Mouse (Mus musculus) cerebellum, adult 9-11 months (tissue): ENCODE results near the gene Nfib.

Source experiments
- DNase-seq: peaks from one replicate; pipeline ENCODE4 v3.0.0; 2022

The Nfib gene

GRCm38 (mm10) chr4:82509166-82509767 is 196.3 kb downstream of the Nfib start:
- no peak for DNase-seq

- DNase-seq, result peak; percentile 36
Observed at GRCm38 (mm10) chr4:82508281-82508687, 197.3 kb downstream of the Nfib start.

DNA sequence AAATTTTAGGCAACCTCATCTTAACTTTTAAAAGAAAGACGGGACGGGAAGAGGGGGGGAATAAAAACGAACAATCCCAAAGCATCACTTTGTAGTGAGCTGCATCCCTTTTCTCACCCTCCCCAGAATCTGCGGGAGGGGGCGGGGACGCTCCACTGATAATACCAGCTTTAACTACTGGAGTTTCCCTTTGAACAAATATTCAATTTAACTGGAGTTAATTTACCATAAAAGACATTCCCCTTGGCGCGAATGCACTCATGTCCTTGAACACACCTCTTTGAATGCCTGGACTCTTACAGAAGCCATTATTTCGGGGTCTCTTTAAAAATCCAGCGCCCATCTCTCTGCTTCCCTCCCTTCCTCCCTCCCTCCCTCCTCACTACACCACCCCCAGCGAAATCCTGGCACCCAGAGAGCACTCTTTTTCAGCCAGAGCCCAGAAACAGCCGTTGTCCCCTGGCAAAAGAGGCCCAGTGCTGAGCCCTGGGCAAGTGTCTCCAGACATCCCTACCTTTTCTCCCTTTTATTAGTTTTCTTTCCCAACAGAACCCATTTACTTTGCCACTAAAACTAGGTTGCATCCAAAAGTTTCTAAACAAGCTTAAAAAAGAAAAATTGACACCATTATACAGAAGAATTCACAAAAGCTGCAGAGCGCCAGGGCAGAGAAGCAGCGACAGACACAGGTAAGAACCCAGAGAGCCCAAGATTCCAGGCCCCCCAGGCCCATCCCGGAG is 197.8 kb downstream of the Nfib start:
- peak; percentile 65 for DNase-seq

- no peak for DNase-seq
Observed at GRCm38 (mm10) chr4:82506731-82507331, 198.7 kb downstream of the Nfib start.

DNA sequence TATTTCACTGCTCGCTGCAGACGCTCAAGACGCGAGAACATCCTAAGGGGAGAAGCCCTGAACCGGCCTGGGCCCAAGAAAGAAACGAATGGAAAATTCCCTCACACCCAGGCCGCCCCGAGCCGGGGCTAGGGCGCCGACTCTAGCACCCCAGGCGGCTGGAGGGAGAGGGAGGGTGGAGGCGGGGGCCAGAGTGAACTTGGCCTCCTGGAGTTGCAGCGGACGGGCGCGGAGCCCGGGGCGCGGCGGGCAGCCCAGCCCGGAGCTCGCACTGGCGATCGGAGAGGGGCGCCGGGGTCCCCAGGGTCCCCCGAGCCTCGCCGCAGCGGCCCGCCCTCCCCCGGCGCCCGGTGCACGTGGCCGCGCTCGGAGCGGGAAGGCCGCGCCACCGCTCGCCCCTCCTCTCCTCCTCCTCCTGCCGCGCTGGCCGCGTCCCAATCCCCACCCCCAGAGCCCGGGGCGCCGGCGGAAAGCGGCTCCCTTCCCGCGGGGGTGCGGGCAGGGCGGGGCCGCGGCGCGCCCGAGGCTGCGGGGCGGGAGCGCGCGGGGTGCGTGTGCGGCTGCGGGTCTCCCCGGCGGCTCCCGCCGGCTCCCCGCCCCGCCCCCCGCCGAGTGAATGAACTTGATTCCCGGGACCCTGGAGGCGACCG is 199.3 kb downstream of the Nfib start:
- peak; percentile 90 for DNase-seq

- DNase-seq, result peak; percentile 84
Observed at GRCm38 (mm10) chr4:82505121-82506031, 200.2 kb downstream of the Nfib start.

GRCm38 (mm10) chr4:82504284-82505120 is 201.0 kb downstream of the Nfib start:
- DNase-seq, result peak; percentile 53

- DNase-seq, result no peak
Observed at GRCm38 (mm10) chr4:82504015-82504283, 201.6 kb downstream of the Nfib start.

DNA sequence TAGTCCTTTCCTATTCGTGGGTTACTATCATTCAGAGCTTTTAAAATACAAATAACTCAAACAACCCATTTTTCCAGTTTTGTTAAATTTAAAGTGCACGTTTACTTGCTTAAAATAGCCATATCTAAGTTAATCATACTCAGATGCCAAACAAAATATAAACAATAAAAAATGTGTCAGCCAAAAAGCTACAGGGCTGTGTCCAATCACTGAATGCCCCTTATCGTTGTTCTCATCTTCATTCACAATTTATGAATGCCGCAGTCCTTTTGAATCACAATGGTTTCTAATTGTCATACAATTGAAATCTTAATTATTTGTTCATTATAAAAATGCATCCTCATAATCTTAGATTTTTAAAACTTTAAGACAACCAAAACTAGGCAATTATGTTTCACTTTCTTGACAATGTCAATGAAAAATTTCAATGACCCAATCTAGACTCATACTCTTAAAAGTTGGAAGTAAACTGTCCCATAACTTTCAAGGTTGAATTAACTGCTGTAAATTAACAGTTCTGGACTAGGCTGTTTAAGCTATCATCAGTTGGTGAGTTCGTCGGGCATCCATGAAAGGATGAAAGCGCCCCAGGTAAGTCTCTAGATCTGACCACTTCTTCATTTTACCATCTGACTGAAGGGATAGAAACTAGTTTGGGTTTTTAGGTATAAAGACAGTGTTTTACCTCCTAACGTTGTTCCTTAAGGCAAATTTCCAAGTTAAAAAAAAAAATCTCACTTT is 202.1 kb downstream of the Nfib start:
- no peak for DNase-seq

- DNase-seq, result no peak
Observed at GRCm38 (mm10) chr4:82502611-82503010, 202.9 kb downstream of the Nfib start.

GRCm38 (mm10) chr4:82502012-82502411 is 203.5 kb downstream of the Nfib start:
- no peak for DNase-seq

GRCm38 (mm10) chr4:82500578-82501098 is 204.9 kb downstream of the Nfib start:
- no peak for DNase-seq

DNA sequence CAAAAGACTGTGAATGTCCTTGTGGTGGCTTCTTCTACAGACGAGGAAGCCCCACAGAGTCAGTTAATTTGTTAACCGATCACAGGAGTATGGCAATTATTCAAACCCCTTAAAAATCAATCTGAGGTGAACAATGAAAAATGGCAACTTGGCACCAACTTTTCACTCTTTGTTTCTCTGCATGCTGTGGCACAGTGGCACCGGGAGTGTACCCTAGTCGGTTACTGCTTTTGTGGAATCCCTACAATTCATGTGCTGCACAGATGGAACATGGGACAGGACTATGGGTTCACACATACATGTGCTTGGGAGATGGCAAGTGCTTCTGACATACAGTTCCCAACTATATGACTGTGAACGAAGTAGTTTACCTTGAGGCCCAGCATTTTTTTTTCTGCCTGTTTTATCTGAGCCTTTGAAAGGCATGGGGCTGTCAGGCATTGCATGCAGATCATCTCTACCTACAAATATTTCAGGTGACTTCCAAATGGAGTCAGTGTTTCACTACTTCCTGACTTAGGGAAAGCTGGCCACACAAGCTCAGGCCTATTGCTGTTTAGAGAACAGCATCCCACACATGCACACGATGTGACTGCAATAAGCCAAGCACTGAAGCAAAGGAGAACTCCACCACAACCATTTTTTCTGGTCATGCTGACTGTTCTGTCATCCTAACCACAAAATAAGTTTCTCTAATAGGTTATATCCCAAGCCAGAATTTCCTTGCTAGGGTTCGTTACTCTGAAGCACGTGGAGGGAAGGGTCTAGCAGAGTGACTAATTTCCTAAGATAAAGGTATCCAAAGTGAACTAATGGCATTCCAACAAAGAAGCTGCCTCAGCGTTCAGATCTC is 205.6 kb downstream of the Nfib start:
- no peak for DNase-seq

DNA sequence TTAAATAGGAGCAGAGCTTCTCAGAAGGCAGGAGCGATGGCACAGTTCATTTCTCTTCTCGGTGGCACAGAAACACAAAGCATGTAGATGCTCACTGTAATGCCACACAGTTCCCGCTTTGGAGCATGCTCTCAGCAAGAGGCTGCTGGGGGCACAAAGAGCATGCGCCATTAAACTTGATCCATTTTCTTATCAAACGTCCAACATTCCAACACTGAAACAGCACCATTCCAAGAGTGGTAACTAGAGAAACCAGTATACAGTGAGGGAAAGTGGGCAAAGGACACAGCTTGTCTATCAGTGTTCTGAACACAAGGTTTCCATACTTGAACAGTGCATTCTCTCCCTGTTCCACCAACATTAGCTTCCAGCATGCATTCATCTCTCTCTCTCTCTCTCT is 206.3 kb downstream of the Nfib start:
- DNase-seq, result peak; percentile 59

DNA sequence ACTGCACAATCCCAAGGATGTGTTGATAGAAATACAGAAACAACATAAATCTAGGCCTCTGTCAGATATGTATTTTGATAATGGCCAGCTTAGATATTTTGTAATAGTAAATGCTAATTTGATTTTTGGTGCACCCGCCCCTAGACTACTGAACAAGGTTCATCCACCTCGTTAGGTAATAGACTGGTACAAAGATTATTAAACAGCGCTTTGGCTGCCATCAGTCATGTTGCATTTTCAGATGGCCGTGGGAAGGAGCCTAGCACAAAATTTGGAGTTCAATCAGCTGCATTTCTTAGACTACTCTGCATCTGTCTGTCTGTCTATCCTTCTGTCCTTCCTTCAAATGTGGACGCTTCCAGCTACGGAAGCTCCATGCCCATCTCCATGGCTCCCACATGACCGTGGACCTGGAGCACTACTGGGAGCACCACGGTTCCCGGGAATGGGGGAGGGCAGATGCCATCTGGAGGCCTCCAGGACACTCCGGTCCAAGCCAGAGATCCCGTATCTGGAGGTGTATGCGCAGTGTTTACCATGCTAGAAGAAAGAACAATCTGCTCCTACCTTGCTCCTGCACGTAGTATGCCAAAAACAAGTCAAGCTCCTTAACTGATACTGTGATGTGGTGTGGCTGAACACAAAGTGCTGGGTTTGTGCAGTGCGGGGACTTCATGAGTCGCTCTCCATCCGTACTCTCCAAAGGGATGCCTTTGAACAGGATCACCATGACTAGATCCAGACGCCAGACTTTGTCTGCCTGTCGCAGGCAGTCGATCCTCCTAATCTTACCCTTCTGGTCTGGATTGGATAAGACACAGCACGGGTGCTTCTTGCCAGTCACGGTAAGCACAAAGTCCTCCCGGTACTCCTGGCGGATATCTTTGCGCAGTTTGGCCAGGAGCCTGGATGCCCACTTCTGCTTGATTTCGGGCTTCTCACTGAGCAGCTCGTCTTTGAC is 207.6 kb downstream of the Nfib start:
- peak; percentile 90 for DNase-seq

GRCm38 (mm10) chr4:82497141-82497566 is 208.4 kb downstream of the Nfib start:
- DNase-seq, result peak; percentile 69

DNA sequence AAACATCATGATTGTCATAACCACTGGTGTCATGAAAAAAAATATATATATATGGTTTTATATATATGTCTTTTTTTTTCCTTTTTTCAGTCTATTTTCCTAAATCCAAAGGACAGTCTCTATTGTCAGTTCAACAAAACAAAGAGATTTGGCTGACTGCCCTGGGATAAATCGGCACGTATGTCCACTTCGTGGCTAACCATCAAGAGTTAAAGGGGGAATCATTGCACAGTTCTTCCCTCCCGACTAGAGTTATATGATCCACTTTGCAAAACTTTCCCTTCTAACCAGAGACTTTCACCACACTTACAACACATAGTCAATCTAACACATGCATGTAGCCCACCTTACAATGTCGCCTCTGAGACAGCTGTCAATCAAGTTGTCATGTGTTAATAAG is 209.2 kb downstream of the Nfib start:
- DNase-seq, result no peak

DNA sequence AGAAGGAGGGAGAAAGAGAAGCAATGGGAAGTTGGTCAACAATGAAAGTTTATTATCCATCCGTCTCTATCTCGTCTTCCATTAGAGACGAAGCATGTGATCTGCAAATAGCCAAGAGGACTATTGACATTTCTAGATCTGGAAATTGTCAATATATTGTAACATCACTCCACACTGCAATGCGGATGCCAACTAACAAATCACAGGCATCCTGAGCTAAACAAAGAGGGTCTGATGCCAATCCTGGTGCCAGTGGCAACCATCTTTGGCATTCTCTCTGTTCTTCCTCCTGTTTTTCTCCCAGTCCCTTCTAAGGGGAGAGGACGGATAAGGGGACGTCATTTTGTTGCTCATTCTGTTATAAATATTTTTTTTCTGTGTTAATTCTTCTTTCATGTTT is 209.9 kb downstream of the Nfib start:
- no peak for DNase-seq

GRCm38 (mm10) chr4:82494829-82495228 is 210.7 kb downstream of the Nfib start:
- peak; percentile 71 for DNase-seq
